Mouse (Mus musculus): ENCODE measurements around the gene Cdc6. TPM values are rescaled to one million over a fixed set of nuclear protein-coding genes. Genes with fewer than 3 reads are reported as not detected.

The Cdc6 gene
- polyA plus RNA-seq, 1 experiment from 2014 or later, result 12.3 TPM

GRCm38 (mm10) chr11:98951026-98951906 is 43.7 kb downstream of the Cdc6 start:
- H3K4me1 ChIP-seq (replicated peaks; ENCODE audit: insufficient read depth, low read length), result peaks cover 69% of the 10 kb centered on the region
- H3K4me2 ChIP-seq (ENCODE audit: low read length), result peak overlapping the region; percentile 21
- H3K36me3 ChIP-seq (ENCODE audit: insufficient read depth, low read length), result peaks cover 7% of the 10 kb centered on the region; the same call in 1 of the 2 replicates
- H3K27me3 ChIP-seq (ENCODE audit: insufficient read depth, low read length), result no peaks in the 10 kb centered on the region
- TF ChIP-seq CTCF (IDR thresholded peaks at IDR 0.05; ENCODE audit: low read depth), result no peak
- DNase-seq (ENCODE audit: low spot score), result peak; percentile 76
- H3K27ac ChIP-seq, result peak overlapping the region; percentile 96
- WGBS, result 30% methylated on average over 15 of the region's 16 CpGs
- ATAC-seq (replicated peaks; ENCODE audit: low FRiP score, low read depth), result peak; percentile 76
- no peak overlapping the region for H3K4me3 ChIP-seq (replicated peaks; ENCODE audit: low read depth, low read length)
- peak overlapping the region; percentile 50 for H3K9ac ChIP-seq (ENCODE audit: low read depth, low read length)
- H3K9me3 ChIP-seq (replicated peaks; ENCODE audit: low read length), result no peaks in the 10 kb centered on the region

GRCm38 (mm10) chr11:98952111-98952510 is 44.5 kb downstream of the Cdc6 start:
- no peaks in the 10 kb centered on the region for H3K9me3 ChIP-seq (replicated peaks; ENCODE audit: low read length)
- no peak overlapping the region for H3K9ac ChIP-seq (ENCODE audit: low read depth, low read length)
- H3K27me3 ChIP-seq (ENCODE audit: insufficient read depth, low read length), result no peaks in the 10 kb centered on the region
- peaks cover 7% of the 10 kb centered on the region; the same call in 1 of the 2 replicates for H3K36me3 ChIP-seq (ENCODE audit: insufficient read depth, low read length)
- DNase-seq (ENCODE audit: low spot score) (no peak), ATAC-seq (replicated peaks; ENCODE audit: low FRiP score, low read depth) (no peak)
- no peak for TF ChIP-seq CTCF (IDR thresholded peaks at IDR 0.05; ENCODE audit: low read depth)
- H3K4me3 ChIP-seq (replicated peaks; ENCODE audit: low read depth, low read length), result no peak overlapping the region
- WGBS, result 100% methylated on average over 1 of the region's 1 CpGs
- peak overlapping the region; percentile 96 for H3K27ac ChIP-seq
- H3K4me2 ChIP-seq (ENCODE audit: low read length), result no peak overlapping the region
- peaks cover 67% of the 10 kb centered on the region for H3K4me1 ChIP-seq (replicated peaks; ENCODE audit: insufficient read depth, low read length)

GRCm38 (mm10) chr11:98952736-98953135 is 45.1 kb downstream of the Cdc6 start:
- H3K27me3 ChIP-seq (ENCODE audit: insufficient read depth, low read length), result no peaks in the 10 kb centered on the region
- H3K27ac ChIP-seq, result no peak overlapping the region
- peaks cover 7% of the 10 kb centered on the region; the same call in 1 of the 2 replicates for H3K36me3 ChIP-seq (ENCODE audit: insufficient read depth, low read length)
- ATAC-seq (replicated peaks; ENCODE audit: low FRiP score, low read depth), result no peak
- TF ChIP-seq CTCF (IDR thresholded peaks at IDR 0.05; ENCODE audit: low read depth), result no peak
- WGBS, result 66% methylated on average over 2 of the region's 2 CpGs
- no peak overlapping the region for H3K9ac ChIP-seq (ENCODE audit: low read depth, low read length)
- no peak overlapping the region for H3K4me2 ChIP-seq (ENCODE audit: low read length)
- no peaks in the 10 kb centered on the region for H3K9me3 ChIP-seq (replicated peaks; ENCODE audit: low read length)
- no peak overlapping the region for H3K4me3 ChIP-seq (replicated peaks; ENCODE audit: low read depth, low read length)
- DNase-seq (ENCODE audit: low spot score), result no peak
- peaks cover 63% of the 10 kb centered on the region for H3K4me1 ChIP-seq (replicated peaks; ENCODE audit: insufficient read depth, low read length)

GRCm38 (mm10) chr11:98953361-98953760 is 45.8 kb downstream of the Cdc6 start:
- 18% methylated on average over 2 of the region's 2 CpGs for WGBS
- no peak overlapping the region for H3K4me3 ChIP-seq (replicated peaks; ENCODE audit: low read depth, low read length)
- H3K27me3 ChIP-seq (ENCODE audit: insufficient read depth, low read length), result no peaks in the 10 kb centered on the region
- ATAC-seq (replicated peaks; ENCODE audit: low FRiP score, low read depth), result no peak
- no peak for DNase-seq (ENCODE audit: low spot score)
- TF ChIP-seq CTCF (IDR thresholded peaks at IDR 0.05; ENCODE audit: low read depth), result no peak
- peaks cover 63% of the 10 kb centered on the region for H3K4me1 ChIP-seq (replicated peaks; ENCODE audit: insufficient read depth, low read length)
- peaks cover 7% of the 10 kb centered on the region; the same call in 1 of the 2 replicates for H3K36me3 ChIP-seq (ENCODE audit: insufficient read depth, low read length)
- no peaks in the 10 kb centered on the region for H3K9me3 ChIP-seq (replicated peaks; ENCODE audit: low read length)
- no peak overlapping the region for H3K4me2 ChIP-seq (ENCODE audit: low read length)
- no peak overlapping the region for H3K27ac ChIP-seq
- no peak overlapping the region for H3K9ac ChIP-seq (ENCODE audit: low read depth, low read length)

GRCm38 (mm10) chr11:98953835-98954320 is 46.3 kb downstream of the Cdc6 start:
- Histone ChIP-seq H3K4me3 (replicated peaks; ENCODE audit: low read depth, low read length) (no peak overlapping the region), H3K9ac (ENCODE audit: low read depth, low read length) (no peak overlapping the region), H3K4me1 (replicated peaks; ENCODE audit: insufficient read depth, low read length) (peaks cover 63% of the 10 kb centered on the region), H3K36me3 (ENCODE audit: insufficient read depth, low read length) (peaks cover 7% of the 10 kb centered on the region; the same call in 1 of the 2 replicates), H3K4me2 (ENCODE audit: low read length) (peak overlapping the region; percentile 43), H3K27me3 (ENCODE audit: insufficient read depth, low read length) (no peaks in the 10 kb centered on the region), H3K27ac (peak overlapping the region; percentile 76), H3K9me3 (replicated peaks; ENCODE audit: low read length) (no peaks in the 10 kb centered on the region)
- 21% methylated on average over 13 of the region's 13 CpGs for WGBS
- TF ChIP-seq CTCF (IDR thresholded peaks at IDR 0.05; ENCODE audit: low read depth), result no peak
- DNase-seq (ENCODE audit: low spot score) (no peak), ATAC-seq (replicated peaks; ENCODE audit: low FRiP score, low read depth) (no peak)

GRCm38 (mm10) chr11:98954373-98954772 is 46.8 kb downstream of the Cdc6 start:
- no peaks in the 10 kb centered on the region for H3K9me3 ChIP-seq (replicated peaks; ENCODE audit: low read length)
- no peak overlapping the region for H3K4me3 ChIP-seq (replicated peaks; ENCODE audit: low read depth, low read length)
- peak overlapping the region; percentile 76 for H3K27ac ChIP-seq
- WGBS, result 3% methylated on average over 10 of the region's 10 CpGs
- H3K36me3 ChIP-seq (ENCODE audit: insufficient read depth, low read length), result peaks cover 7% of the 10 kb centered on the region; the same call in 1 of the 2 replicates
- H3K27me3 ChIP-seq (ENCODE audit: insufficient read depth, low read length), result no peaks in the 10 kb centered on the region
- DNase-seq (ENCODE audit: low spot score), result peak; percentile 93
- peaks cover 66% of the 10 kb centered on the region for H3K4me1 ChIP-seq (replicated peaks; ENCODE audit: insufficient read depth, low read length)
- H3K9ac ChIP-seq (ENCODE audit: low read depth, low read length), result 0 out of 2 replicates have a peak overlapping the region, but pooled peaks have one; percentile 13
- TF ChIP-seq CTCF (IDR thresholded peaks at IDR 0.05; ENCODE audit: low read depth), result peak; percentile 76
- H3K4me2 ChIP-seq (ENCODE audit: low read length), result peak overlapping the region; percentile 43
- no peak; the same call in 1 of the 2 replicates for ATAC-seq (replicated peaks; ENCODE audit: low FRiP score, low read depth)
